Mouse (Mus musculus): ENCODE measurements around the gene Cdc40.

DNA sequence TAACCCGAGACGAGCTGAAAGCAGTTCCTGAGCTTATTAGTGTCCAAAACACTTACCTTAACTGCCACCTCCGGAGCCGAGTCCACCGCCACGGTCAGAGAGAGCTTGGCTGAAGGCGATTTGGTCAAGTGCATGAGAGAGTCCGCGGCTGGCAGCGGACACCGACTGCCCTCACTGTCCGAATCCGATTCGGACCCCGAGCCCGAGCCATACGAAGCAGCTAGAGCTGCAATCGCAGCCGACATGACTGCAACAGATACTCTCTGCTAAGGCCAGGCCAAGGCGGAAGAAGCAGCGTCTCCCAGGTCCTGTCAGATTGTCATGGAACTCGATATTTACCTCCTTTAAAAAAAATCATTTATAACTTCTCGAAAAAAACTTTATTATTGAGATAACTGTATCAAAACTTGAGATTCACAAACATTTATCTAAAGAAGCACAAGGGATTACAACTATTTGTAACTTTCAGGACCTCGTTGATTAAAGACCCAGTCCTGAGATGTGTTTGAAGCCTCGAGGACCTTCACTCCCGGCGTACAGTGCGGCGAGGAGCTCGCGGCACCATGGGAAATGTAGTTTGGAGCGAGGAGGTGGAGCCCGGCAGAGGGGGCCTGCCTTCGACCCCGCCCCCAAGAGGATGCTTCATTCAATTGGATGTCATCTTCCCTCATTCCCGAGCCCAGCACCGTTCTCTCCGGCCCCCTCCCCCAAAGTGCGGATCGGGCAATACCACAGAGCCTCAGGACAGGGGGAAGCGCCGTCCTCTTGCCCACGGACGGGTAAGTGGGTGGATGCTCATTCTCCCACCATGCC is at the start of gene Cdc40, which contains the start of gene Wasf1:
- TF ChIP-seq POLR2A (IDR thresholded peaks at IDR 0.05; ENCODE audit: low read depth, low read length) (peak; percentile 95), CTCF (IDR thresholded peaks at IDR 0.05; ENCODE audit: borderline replicate concordance, insufficient read depth, low read length) (no peak)

Measured in embryonic fibroblast, embryonic 13.5 days (primary cell).